Mouse (Mus musculus): Measurements from ENCODE around the gene Slc25a21. TPM values are rescaled to one million over a fixed set of nuclear protein-coding genes. Genes with fewer than 3 reads are reported as not detected.

Slc25a21 gene
- total RNA-seq, 4 experiments from 2014 or later = 0.36 TPM; not detected in 3

GRCm38 (mm10) chr12:56693411-56694098 is 503.7 kb downstream of the Slc25a21 start:
- DNase-seq (ENCODE audit: low spot score in 2 of 2) = no peak

DNA sequence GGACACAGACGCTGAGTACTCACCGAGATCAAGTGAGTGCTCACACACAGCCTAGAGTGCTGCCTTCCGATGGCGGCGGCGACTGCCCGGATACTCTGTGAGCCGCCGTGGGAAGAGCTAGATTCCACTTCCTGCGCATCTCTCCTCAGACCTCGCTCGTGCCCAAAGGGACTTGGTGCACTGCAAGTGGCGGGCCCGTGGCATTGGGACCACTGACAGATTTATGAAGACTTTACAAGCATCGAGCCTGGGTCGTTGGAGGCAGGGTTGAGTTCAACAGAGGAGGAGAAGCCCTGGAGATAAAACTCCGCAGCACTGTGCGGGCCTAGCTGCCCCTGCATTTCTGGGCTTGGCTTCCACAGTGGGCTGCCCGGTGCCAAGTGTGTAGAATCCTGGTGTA is 504.7 kb downstream of the Slc25a21 start:
- no peak for DNase-seq (ENCODE audit: low spot score in 2 of 2)

DNA sequence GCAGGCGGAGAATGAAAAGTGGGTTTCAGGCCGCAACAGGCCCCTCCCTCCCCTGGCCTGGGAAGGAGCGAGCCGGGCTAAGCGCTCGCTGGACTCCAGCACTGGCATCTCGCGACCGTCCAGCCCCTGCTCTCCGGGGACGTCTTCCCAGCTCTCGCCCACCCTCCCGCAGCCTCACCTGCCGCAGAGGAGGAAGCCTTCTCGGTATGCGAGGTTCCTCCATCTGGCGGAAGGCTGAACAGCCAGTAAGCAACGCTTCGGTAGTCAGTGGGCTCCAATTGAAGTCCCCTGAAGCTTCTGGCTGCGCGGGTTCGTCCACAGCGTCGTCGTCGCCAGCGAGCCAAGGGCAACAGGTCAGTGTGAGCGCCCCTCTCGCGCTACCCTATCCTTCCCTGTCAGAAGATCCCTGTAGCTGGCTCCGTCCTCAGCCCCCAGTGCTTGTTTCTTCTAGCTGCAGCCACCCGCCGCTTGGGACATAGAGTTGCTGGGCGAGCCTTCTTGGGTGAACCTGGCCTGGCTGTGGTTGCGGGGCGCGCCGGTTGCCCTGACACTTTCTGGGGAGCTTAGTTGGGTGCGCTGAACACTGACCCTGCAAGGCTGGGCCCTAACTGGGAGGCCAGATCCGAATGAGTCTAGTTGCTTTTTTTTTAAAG is 505.7 kb downstream of the Slc25a21 start, which contains the start of gene Pax9:
Gene Pax9, plus strand, starts transcription at position 341 of the 653 bp plus-strand sequence.
- DNase-seq (ENCODE audit: low spot score in 2 of 2) = no peak

- no peak for DNase-seq (ENCODE audit: low spot score in 2 of 2)
These were observed 506.3 kb downstream of the Slc25a21 start for GRCm38 (mm10) chr12:56691001-56691400.

DNA sequence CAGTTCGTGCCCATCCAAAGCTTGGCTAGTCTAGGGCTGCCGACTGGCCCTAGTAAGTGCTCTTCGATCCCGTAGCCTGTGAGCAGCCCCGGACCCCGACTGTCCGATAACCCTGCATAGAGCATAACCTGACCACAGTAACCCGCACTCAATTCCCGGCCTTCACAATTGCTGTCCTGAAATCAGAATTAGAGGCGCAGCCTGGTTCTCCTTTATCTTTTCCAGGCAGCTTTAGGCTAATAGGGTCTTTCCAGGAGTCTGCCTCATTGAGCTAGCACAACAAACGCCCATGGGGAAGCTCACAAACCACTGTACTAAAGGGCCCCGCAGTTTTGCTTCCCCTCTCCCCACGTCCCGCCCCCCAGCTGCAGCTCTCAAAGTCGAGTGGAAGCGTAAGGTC is 506.9 kb downstream of the Slc25a21 start:
- DNase-seq (ENCODE audit: low spot score in 2 of 2) = no peak

- DNase-seq (ENCODE audit: low spot score in 2 of 2) = no peak
These were observed 507.5 kb downstream of the Slc25a21 start for GRCm38 (mm10) chr12:56689736-56690135.

- no peak for DNase-seq (ENCODE audit: low spot score in 2 of 2)
These were observed 507.9 kb downstream of the Slc25a21 start for GRCm38 (mm10) chr12:56689331-56689730.

- DNase-seq (ENCODE audit: low spot score in 2 of 2) = no peak
These were observed 508.4 kb downstream of the Slc25a21 start for GRCm38 (mm10) chr12:56688920-56689319.

- no peak for DNase-seq (ENCODE audit: low spot score in 2 of 2)
These were observed 508.8 kb downstream of the Slc25a21 start for GRCm38 (mm10) chr12:56688482-56688840.

- DNase-seq (ENCODE audit: low spot score in 2 of 2) = no peak
These were observed 509.4 kb downstream of the Slc25a21 start for GRCm38 (mm10) chr12:56687640-56688481.

GRCm38 (mm10) chr12:56681096-56681811 is 516.0 kb downstream of the Slc25a21 start:
- DNase-seq (ENCODE audit: low spot score in 2 of 2) = no peak

- DNase-seq (ENCODE audit: low spot score in 2 of 2) = no peak
These were observed 519.7 kb downstream of the Slc25a21 start for GRCm38 (mm10) chr12:56677620-56678019.

- no peak for DNase-seq (ENCODE audit: low spot score in 2 of 2)
These were observed 522.5 kb downstream of the Slc25a21 start for GRCm38 (mm10) chr12:56674726-56675125.

DNA sequence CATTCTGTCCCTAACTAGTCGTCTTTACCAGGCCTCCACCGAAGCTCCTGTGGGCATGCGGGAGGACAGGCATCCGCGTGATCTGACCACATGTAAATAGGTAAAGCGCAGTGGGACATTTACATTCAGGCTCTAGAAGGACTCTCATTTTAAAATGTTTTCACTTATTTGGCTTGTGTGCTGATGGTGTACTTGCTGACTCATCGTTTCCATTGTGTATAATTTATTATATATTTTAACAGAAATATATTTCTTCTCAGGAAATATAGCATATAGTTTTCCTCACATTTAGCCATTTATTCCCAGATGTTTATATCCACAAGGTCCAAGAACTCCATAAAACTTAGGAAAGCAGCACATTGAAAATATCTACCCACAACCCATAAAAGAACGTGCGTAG is 526.5 kb downstream of the Slc25a21 start:
- no peak for DNase-seq (ENCODE audit: low spot score in 2 of 2)

DNA sequence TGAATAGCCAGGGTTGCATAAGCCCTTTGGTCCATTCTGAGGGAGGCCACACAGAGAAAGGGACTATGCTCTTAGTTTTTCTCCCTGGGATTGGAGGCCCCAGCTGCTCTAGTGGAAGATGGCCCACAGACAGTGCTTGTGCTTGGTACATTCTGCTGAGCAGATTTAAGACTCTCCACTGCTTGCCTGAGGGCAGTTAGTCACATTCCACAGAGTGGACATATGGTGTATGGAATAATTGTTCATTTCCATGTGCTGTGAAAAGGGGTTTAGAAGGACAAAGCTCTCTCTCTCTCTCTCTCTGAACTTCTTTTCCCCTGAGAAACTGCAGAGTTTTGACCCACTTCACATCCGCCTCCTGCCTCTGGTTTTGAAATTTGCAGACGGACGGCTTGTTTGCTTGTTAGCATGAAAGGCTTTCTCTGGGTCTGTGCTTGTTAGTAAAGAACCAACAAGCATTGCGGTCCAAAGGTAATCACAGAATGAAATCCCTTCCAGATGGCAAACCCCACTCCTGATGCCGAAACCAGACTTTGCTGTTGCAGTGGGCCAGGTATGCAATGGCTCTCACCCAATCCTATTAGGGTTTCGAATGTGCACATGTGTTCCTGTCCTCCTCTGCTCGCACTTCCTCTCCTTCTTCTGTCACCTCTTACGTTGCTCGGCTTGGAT is 527.7 kb downstream of the Slc25a21 start:
- DNase-seq (ENCODE audit: low spot score in 2 of 2) = no peak

Other genes with a start within 250 kb of the Slc25a21 start
- 10 to 100 TPM; 28.3 to 32.6 (median 30.4) TPM for gene Prps1l3, start 32.9 kb upstream of the Slc25a21 start, total RNA-seq (2022)
- 1 to 10 TPM; 2.5 to 3.8 (median 3.1) TPM for gene Mipol1, start 33.0 kb upstream of the Slc25a21 start, total RNA-seq (2022)